ENCODE assay signal across 17 mouse cellular contexts in the genomic region with DNA sequence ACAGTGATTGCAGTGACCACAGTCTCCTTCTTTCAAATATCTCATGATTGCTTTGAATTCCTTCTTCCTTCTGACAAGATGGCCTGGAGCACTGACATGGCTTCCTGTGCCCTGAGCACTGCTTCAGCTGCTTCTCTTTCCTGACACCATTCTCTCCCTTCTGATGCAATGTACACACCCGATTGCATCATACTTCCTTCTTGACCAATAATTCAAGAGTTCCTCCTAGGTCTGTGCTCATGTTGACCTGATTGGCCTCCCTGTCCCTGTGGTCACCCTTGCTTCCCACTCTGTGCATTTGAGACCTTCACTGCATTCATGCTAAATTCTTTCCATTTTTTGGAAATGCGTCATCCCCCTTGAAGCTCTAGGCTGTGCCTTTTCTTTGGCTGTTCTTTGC.
DNase-seq lines count a peak whose midpoint lies in the region; ATAC-seq and TF ChIP-seq lines count a peak whose summit lies in the region.
"Had no signal": no experiment of that assay in that cellular context is flagged by ENCODE, and none has a peak within 500 bp of the region (broad histone marks: within the 10 kb centered on the region; RNA-seq: fewer than 3 reads in every experiment).

No protein-coding gene starts in this region.

- no peak overlapping the region for H3K4me2 ChIP-seq in kidney, postnatal 0 days (ENCODE audit: low read length)
- H3K4me2 ChIP-seq in liver, embryonic 15.5 days = no peak overlapping the region
- H3K4me2 ChIP-seq: heart, embryonic 13.5 days; hindbrain, embryonic 15.5 days; limb, embryonic 13.5 days; midbrain, embryonic 13.5 days; neural tube, embryonic 15.5 days; stomach, embryonic 15.5 days had no signal

- H3K4me1 ChIP-seq in kidney, postnatal 0 days (replicated peaks; ENCODE audit: insufficient read depth, low read length) = no peaks in the 10 kb centered on the region
- H3K4me1 ChIP-seq in liver, embryonic 15.5 days (replicated peaks) = 0 out of 2 replicates have a peak, but pooled peaks cover 4% of the 10 kb centered on the region
- no peaks in the 10 kb centered on the region for H3K4me1 ChIP-seq in hindbrain, embryonic 10.5 days (replicated peaks)
- H3K4me1 ChIP-seq in limb, embryonic 10.5 days = no peaks in the 10 kb centered on the region
- H3K4me1 ChIP-seq: hindbrain, embryonic 15.5 days; limb, embryonic 13.5 days; midbrain, embryonic 13.5 days; neural tube, embryonic 15.5 days; stomach, embryonic 15.5 days had no signal

- H3K27me3 ChIP-seq in kidney, postnatal 0 days (ENCODE audit: insufficient read depth, low read length) = no peaks in the 10 kb centered on the region
- H3K27me3 ChIP-seq in liver, embryonic 15.5 days = no peaks in the 10 kb centered on the region
- H3K27me3 ChIP-seq in hindbrain, embryonic 10.5 days (ENCODE audit: insufficient read depth, poor library complexity, severe bottlenecking) = no peaks in the 10 kb centered on the region
- no peaks in the 10 kb centered on the region for H3K27me3 ChIP-seq in limb, embryonic 10.5 days (ENCODE audit: low read depth, poor library complexity, severe bottlenecking)
- H3K27me3 ChIP-seq: heart, embryonic 13.5 days; hindbrain, embryonic 15.5 days; limb, embryonic 13.5 days; midbrain, embryonic 13.5 days; neural tube, embryonic 15.5 days; stomach, embryonic 15.5 days had no signal

- TF ChIP-seq CTCF in kidney, postnatal 0 days (IDR thresholded peaks at IDR 0.05; ENCODE audit: low read depth) = no peak

- peak; percentile 6 for DNase-seq in kidney, postnatal 0 days (ENCODE audit: low spot score)
- DNase-seq in kidney, adult 18-20 months = no peak
- peak; percentile 49 for DNase-seq in adipocyte (ENCODE audit: low spot score)
- no peak for DNase-seq in natural killer cell, adult 2 months (ENCODE audit: low spot score in 2 of 2)
- no peak for DNase-seq in hindbrain, embryonic 10.5 days (ENCODE audit: low spot score)
- DNase-seq in limb, embryonic 10.5 days (ENCODE audit: low spot score) = no peak
- DNase-seq: kidney, adult 9 months; right cerebral cortex, postnatal 4 days had no signal

- H3K27ac ChIP-seq in kidney, postnatal 0 days = no peak overlapping the region
- H3K27ac ChIP-seq in liver, embryonic 15.5 days (replicated peaks) = no peak overlapping the region
- no peak overlapping the region for H3K27ac ChIP-seq in hindbrain, embryonic 10.5 days
- H3K27ac ChIP-seq in limb, embryonic 10.5 days = no peak overlapping the region
- H3K27ac ChIP-seq: heart, embryonic 13.5 days; hindbrain, embryonic 15.5 days; layer of hippocampus, adult 2 months; limb, embryonic 13.5 days; midbrain, embryonic 13.5 days; neural tube, embryonic 15.5 days; stomach, embryonic 15.5 days had no signal

- ATAC-seq in kidney, postnatal 0 days (replicated peaks; ENCODE audit: low FRiP score, low read depth) = no peak
- ATAC-seq in liver, embryonic 15.5 days (ENCODE audit: insufficient read depth) = peak; percentile 42; the same call in 1 of the 2 replicates
- ATAC-seq in monocyte, adult 5-6 weeks (replicated peaks; ENCODE audit: insufficient number of reproducible peaks, low FRiP score, low TSS enrichment, poor library complexity, severe bottlenecking) = peak; percentile 91
- ATAC-seq: midbrain, embryonic 13.5 days had no signal

- H3K4me3 ChIP-seq in kidney, postnatal 0 days (replicated peaks; ENCODE audit: low read depth, low read length) = no peak overlapping the region
- no peak overlapping the region for H3K4me3 ChIP-seq in liver, embryonic 15.5 days (replicated peaks)
- H3K4me3 ChIP-seq in hindbrain, embryonic 10.5 days = no peak overlapping the region
- no peak overlapping the region for H3K4me3 ChIP-seq in limb, embryonic 10.5 days
- H3K4me3 ChIP-seq: heart, embryonic 13.5 days; hindbrain, embryonic 15.5 days; layer of hippocampus, adult 2 months; limb, embryonic 13.5 days; midbrain, embryonic 13.5 days; neural tube, embryonic 15.5 days; stomach, embryonic 15.5 days had no signal

- no peak overlapping the region for H3K9ac ChIP-seq in kidney, postnatal 0 days (ENCODE audit: low read depth, low read length)
- H3K9ac ChIP-seq in liver, embryonic 15.5 days = no peak overlapping the region
- H3K9ac ChIP-seq: heart, embryonic 13.5 days; hindbrain, embryonic 15.5 days; limb, embryonic 13.5 days; midbrain, embryonic 13.5 days; neural tube, embryonic 15.5 days; stomach, embryonic 15.5 days had no signal

- 87% methylated on average over 2 of the region's 2 CpGs for WGBS in kidney, postnatal 0 days
- 60% methylated on average over 2 of the region's 2 CpGs for WGBS in liver, embryonic 15.5 days (ENCODE audit: insufficient replicate concordance)
- 94% methylated on average over 2 of the region's 2 CpGs for WGBS in hindbrain, embryonic 10.5 days
- WGBS in limb, embryonic 10.5 days = 90% methylated on average over 2 of the region's 2 CpGs

- no peaks in the 10 kb centered on the region for H3K9me3 ChIP-seq in kidney, postnatal 0 days (replicated peaks; ENCODE audit: low read length)
- no peaks in the 10 kb centered on the region for H3K9me3 ChIP-seq in liver, embryonic 15.5 days (replicated peaks)
- H3K9me3 ChIP-seq in hindbrain, embryonic 10.5 days = no peaks in the 10 kb centered on the region
- no peaks in the 10 kb centered on the region for H3K9me3 ChIP-seq in limb, embryonic 10.5 days (replicated peaks)
- H3K9me3 ChIP-seq: heart, embryonic 13.5 days; hindbrain, embryonic 15.5 days; limb, embryonic 13.5 days; midbrain, embryonic 13.5 days; neural tube, embryonic 15.5 days; stomach, embryonic 15.5 days had no signal

- H3K36me3 ChIP-seq in kidney, postnatal 0 days (ENCODE audit: insufficient read depth, low read length) = 0 out of 2 replicates have a peak, but pooled peaks cover 2% of the 10 kb centered on the region
- no peaks in the 10 kb centered on the region for H3K36me3 ChIP-seq in liver, embryonic 15.5 days (replicated peaks)
- H3K36me3 ChIP-seq in hindbrain, embryonic 10.5 days = peaks cover 9% of the 10 kb centered on the region; the same call in 1 of the 2 replicates
- peaks cover 22% of the 10 kb centered on the region; the same call in 1 of the 2 replicates for H3K36me3 ChIP-seq in limb, embryonic 10.5 days
- H3K36me3 ChIP-seq: hindbrain, embryonic 15.5 days; neural tube, embryonic 15.5 days; stomach, embryonic 15.5 days had no signal

Comparison
In these comparisons a context has a peak if more than half of its experiments do, and no peak if none do; other contexts are left out.
1. DNase-seq: peak in kidney, postnatal 0 days (single experiment) and adipocyte (single experiment); none in kidney, adult 18-20 months (single experiment), natural killer cell, adult 2 months (0 of 2), hindbrain, embryonic 10.5 days (single experiment) and limb, embryonic 10.5 days (single experiment).